Mouse (Mus musculus) lung, adult 2 months (tissue): Measurements from ENCODE around the gene Gstt1.

ENCODE experiments used
- CTCF ChIP-seq: fragments of 200-500 bp; IDR thresholded peaks from 2 replicates; pipeline ENCODE4 v1.5.1; 2011; ENCODE audit warnings: mild to moderate bottlenecking, low read length, control low read depth; ENCODE audit not compliant: insufficient read depth
- POLR2A ChIP-seq: fragments of 200-500 bp; IDR thresholded peaks from 2 replicates; pipeline ENCODE4 v1.6.1; 2011; ENCODE audit warnings: low read depth, mild to moderate bottlenecking, control low read depth, low read length, borderline replicate concordance; ENCODE audit errors: extremely low read depth

- TF ChIP-seq CTCF (no peak), POLR2A (no peak)
Observed at GRCm38 (mm10) chr10:75790773-75791172, 7.6 kb downstream of the Gstt1 start.
